Mouse (Mus musculus) frontal cortex, adult (tissue): ENCODE data around the gene Akap2.
"Not testable (repeated sequence)": the region's sequence is repeated elsewhere in the genome, so short reads cannot be mapped to it uniquely, and the experiment has no call there.

Experiments used
- ATAC-seq: cut with Nextera tagmentation; 2 replicates; pipeline ENCODE4 v1.9.2; 2017; ENCODE audit warnings: mild to moderate bottlenecking, moderate library complexity, mixed read lengths; ENCODE audit not compliant: low TSS enrichment

Gene Akap2

DNA sequence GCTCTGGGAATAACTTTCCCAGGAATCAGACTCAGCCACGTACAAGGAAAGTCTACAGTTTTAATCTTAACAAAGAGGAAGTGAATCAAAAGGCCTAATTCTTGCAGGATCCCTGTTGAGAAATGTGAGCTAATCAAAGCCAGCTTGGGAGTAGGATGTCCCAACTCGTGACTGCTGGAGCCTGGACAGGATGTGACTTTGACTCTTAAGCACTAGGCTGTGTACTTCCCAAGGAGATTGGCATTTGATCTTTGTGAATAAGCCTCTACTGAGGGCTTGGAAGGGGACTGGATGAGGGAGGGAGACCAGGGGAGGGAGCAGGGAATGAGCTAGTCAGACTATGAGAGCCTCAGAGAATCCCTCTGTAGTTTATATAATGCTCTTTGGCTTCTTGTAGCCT lies 148.6 kb downstream of the Akap2 start:
- ATAC-seq = no peak

DNA sequence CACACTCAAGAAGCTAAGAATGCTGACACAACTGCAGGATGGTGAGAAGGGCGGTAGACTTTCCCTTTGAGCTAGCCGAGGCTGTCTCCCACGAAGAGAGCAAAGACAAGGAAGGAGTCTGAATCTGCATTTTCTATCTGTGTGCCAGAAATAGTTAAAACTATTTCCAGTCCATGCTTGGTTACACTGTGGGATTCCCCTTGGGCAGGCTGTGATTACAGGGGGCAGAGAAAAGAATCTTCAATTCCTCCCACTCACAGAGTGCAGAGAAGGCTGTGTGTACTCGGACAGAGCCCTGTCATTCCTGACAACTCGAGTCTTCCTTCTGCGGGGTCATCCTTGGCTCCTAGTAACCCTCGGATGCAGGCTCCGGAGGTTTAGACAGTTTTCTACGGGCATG lies 149.5 kb downstream of the Akap2 start:
- peak; percentile 93 for ATAC-seq

DNA sequence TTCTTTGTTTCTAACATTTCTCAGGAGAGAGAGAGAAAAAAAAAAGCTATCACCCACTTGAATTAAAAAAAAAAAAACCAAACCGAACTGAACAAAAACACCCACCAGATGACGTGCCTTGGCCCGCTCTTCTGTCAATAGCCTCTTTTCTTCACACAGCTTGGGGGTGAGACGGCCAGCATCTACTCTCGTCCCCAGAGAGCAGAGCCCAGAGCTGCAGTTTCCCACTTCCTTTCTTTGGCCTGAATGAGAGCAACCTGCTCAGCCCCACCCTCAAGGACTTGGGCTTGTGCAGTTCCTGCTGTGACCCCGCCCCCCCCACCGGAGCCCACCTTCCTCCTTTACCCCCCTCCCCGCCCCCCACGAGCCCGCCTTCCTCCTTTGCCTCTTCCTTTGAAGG lies 150.0 kb downstream of the Akap2 start:
- ATAC-seq = peak; percentile 83

DNA sequence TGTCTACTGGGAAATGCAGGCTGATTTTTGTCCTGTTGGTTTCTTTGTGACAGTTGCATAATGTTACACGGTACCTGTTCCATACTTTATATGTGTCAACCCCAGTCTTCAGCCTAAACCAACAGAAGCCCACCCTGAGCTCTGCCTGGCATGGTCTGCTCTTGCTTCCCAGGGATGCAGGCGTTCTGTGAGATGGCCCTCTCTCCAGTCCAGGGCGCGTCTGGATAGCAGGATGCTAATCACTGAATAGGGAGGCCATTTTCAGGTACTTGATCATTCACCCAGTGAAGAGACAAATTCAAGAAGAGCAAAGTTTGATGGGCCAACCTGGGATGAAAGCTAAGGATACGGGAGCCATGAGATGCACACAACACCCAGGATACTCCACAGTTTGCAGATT lies 161.7 kb downstream of the Akap2 start:
- ATAC-seq = no peak

DNA sequence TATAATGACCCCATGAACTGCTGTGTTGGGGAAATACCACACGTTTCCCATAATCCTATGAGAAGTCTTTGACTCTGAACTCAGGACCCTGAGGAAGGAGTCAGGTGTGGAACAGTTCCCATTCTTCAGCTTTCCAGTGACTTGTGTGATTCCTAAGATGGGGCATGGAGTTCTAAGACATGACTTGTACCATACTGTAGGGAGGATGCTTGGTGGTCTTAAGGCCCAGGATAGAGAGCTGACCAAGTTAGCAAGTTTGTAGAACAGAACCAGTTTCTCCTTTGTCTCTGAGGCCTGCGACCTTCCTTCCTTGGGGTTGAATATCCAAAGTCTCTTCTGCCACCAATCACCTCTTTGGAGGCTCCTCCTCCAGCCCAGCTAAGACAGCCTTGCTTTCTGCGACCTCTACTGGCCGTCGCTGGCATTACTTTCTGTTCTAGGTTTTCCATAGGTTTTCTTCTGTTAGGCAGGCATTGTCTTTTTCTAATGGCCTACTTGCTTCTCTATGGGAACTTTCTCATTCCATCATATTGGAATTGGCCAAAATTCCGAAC lies 162.4 kb downstream of the Akap2 start:
- ATAC-seq = peak; percentile 88

DNA sequence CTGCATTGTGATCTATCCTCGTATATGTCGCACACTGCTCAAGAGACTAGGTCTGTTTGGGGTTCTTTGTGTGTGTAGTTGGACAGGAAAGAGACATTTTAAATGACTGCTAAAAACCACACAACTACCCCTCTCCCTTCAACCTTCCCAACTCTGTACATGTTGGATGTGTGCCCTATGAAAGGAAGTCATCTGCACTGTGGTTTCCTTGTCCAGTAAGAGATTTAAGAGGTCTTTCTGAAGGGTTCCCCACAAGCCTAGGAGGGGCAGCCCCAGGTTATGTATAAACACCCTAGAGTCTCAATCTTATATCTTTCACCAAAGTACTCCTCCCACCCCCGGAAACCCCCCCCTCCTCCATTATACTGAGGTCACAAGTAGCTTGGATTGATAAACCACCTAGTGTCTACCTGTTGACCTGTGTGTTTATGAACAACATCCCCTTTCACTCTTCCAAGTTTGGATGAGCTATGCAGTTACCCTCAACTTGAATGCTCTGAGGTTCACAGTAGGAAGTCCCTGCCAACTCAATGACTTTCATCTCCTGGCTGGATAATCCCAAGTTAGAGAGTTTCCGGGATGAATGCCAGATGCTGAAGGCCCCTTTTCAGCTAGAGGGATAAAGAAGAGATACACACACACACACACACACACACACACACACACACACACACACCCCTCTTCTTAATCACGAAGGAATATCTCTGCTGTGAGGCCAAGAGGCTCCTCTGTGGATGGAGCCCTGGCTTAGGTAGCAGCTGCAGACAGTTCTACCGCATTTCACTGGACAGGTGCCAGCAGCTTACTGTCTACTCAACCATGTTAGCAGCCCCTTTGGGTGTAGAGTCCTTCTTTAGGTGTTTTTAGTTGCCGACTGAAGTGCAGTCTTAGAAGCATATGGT lies 166.3 kb downstream of the Akap2 start:
- ATAC-seq = no peak

DNA sequence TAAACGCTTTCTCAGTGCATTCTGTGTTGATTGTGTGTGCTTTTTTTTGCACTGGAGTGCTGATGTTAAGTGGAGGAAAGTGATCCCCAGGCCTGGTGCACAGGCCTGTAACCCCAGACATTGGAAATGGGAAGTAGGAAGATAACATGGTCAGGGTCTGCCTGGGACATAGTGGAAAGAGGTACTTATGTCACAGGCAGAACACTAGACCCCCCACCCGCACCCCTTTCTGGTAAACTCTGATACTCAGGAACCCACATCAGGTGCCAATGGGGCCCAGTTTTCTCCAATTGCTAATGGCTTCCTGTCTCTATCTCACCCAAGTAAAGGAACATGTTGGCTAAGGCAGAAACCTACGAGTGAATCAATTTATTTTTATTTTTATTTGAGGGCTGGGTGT lies 167.1 kb downstream of the Akap2 start:
- ATAC-seq = no peak

DNA sequence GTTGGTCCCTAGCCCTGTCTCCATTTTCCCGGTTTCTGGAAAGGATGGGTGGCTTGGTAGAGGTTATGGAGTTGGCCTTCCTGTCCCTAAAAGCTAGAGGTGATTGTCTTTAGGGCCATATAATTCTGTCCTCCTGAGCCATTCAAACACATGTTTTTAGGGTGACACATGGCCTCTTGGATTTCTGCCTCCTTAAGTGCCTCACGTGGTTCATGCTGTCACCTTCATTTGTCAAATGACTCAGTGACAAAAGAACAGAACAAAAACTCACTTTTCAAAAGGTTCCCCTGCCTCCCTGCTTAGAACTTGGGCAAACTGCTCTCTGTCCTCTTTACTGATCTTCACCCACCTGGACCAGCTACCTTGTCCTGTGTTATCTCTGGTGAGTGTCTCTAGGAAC lies 167.7 kb downstream of the Akap2 start:
- ATAC-seq = no peak

DNA sequence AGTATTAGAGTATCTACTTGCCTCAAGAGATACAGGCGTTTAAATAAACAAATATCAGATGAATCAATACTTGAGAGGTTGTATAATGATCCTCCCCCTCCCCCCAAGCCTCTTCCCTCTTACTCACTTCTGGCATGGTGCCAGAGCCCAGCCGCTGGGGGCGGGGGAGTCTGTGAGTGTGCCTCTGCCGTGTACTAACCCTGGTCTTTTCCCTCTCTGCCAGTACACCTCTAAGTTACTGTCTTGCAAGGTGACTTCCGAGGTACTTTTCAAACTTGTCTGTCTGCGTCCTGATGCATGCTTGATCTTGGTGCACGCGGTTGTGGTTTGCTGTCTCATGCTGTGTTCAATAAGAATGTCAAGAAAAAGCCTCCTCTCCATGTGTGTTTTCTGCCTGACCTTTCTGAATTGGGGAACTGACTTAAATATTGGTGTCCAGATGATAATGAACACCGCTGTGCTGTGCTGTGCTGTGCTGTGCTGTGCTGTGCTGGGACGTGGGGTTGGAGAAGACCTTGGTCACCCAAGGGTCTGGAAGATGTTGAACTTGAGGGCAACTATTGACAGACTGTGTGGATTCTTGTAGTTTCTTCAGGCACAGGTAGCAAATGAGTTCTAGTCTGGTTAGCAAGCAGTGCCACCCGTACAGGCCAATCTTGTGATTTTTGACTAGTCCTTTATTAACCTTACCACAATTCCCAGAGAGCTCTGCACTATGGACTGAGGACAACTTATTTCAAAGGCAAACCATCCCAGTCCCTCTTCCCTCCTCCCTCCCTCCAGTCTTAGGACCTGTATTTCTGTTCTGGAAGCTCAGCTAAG lies 168.8 kb downstream of the Akap2 start:
- ATAC-seq = no peak

DNA sequence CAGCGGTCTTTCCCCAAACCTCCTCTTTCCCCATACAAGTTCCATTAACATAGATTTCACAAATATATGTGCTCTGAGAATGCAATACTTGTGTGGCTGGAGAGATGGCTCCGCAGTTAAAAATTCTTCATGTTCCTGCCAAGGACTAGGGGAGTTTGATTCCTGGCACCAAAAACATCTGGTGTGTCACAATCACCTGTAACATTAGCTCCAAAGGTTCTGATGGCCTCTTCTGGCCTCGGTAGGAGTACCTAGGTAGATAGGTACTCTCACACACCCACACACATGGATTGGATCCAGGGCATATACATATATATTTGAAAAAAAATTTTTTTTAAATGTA lies 169.4 kb downstream of the Akap2 start:
- no peak for ATAC-seq

DNA sequence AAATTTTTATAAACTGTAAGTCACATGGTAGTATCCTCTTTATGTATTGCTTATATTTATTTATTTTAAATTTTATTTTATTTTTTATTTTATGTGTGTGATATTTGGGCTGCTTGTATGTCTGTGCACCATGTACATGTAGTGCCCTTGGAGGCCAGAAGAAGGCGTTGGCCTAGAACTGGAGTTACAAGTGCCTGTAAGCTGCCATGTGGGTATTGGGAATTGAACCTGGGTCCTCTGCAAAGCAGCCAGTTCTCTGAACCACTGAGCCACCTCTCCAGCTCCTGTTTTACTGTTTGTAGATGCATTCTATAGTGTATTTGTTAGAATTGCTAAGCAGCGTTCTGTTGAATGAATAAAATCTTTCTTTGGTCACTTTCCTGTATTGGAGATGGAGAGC lies 170.8 kb downstream of the Akap2 start:
- no peak for ATAC-seq

DNA sequence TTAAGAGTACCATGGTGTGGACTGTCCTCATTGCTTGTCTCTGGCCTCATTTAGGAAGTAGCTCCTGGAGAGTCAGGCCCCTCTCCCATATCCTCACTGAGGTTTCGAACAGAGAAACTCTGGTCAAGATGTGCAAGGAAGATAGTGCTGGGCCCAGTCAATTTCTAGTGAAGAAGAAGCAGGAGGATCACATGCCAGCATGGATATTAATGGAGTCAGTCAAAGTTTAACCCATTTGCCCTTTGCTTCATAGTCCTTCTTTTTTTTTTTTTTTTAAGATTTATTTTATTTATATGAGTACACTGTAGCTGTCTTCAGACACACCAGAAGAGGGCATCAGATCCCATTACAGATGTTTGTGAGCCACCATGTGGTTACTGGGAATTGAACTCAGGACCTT lies 171.5 kb downstream of the Akap2 start:
- not testable (repeated sequence) for ATAC-seq

DNA sequence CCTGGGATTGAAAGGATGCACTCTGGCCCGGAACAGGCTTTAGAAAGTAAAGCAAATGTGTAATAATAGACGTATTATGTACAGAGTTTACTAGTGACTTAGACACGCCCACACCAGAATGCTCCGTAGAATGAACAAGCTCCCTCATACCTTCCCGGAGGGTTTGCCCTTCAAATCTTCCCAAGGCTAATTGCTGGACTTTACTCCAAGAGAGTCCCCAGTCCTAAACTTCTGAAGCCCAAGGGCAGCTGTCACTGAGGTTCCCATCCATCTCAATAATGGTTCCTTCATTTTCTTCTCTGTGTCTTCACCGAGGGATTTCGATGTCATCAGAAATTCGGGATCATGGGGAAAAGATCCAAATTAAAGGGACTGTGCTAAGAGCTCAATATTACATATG lies 172.3 kb downstream of the Akap2 start:
- ATAC-seq = no peak

DNA sequence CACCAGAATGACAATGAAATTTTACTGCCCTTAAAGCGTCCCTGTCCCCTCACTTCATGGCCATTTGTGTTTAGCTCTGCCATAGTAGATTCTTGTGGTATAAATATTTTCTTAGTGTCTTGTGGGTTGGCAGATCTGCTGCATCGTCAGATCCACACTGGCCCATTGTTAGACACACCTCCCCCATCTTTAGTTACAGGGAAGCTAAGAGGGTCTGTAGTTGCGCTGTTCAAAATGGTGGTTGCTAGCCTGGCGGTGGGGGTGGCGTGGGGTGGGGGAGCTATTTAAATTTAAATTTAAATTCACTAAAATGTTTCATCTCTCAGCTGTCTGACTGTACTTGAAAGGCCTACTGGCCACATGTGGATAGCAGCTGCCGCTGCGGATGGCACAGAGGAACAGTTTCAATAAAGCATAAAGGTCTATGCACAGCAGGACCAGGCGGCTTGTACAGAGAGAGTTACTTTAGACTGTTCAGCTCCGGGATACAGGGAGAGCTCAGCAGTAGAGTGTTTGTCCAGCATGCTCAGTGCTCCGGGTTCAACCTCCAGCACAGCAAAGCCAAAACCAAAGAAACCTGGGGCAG lies 174.6 kb downstream of the Akap2 start:
- ATAC-seq = no peak

DNA sequence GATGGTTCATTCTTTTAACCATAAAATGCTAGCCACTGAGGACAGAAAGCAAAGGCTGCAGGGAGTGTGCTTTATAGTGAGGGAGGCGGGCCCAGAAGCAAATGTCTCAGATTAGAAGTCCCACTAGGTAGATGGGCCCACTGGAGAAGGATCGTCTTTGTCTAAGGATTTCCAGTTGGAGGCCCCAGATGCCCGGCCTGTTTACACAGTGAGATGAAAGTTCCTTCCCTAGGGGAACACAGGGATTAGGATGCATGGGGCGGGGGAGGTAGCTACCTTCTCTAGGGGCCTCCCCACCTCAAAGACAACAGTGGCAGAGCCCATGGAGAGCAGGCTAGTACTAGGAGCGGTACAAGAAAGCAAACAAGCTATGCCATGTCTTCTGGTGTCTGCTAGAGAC lies 177.7 kb downstream of the Akap2 start:
- ATAC-seq = no peak

DNA sequence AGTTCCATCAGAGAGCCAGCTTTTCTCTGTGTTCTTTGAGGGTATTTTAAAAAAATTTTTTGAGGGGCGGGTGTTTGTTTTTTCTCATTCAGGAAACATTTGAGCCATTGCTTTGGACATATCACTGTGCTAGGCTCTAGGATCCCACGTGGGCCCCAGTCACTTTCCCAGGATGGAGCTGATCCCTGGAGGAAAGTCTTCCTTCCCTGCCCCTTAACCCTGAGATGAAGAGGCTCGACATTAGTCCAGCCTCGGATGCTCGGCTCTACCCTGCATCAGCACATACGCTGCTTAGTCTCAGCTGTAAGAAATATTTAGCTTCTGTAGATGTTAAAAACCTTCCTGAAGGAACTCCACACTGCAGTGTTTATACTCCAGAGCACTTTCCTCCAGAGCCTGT lies 178.4 kb downstream of the Akap2 start:
- no peak for ATAC-seq

DNA sequence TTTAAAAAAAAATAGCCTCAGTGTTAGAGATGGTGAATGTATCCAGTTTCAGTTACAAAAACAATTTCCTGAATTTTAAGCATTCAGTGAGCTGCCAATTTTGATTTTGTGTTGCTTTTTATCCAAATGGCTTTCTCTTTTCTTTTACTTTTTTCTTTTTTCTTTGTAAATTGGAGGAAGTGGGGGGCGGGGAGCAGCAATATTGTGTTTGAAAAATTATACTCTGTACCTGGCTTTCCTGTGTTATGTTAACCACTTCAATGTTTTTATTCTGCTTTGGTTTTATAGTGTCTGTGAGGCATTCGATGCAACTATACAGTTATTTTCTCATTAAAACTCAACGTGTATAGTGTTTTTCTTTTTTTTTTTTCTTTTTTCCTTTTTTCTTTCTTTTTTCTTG lies 179.2 kb downstream of the Akap2 start:
- ATAC-seq = no peak

DNA sequence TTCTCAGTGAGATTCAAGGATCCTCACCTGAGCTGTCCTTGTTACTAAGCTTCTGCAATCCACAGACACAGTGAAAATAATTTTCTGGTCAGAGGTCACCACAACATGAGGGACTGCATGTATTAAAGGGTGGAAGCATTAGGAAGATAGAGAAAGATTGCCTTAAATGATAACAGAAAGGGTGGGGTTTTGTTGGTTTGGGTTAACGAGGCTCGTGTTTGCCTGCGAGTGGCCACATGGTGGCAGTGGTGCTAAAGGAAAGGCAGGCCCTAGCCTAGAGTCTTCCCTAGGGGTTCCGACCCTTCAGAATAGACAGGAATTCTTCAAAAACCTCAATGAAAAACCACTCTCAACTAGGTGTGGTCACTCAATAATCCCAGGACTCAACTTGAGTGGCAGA lies 183.8 kb downstream of the Akap2 start:
- peak; percentile 83 for ATAC-seq

DNA sequence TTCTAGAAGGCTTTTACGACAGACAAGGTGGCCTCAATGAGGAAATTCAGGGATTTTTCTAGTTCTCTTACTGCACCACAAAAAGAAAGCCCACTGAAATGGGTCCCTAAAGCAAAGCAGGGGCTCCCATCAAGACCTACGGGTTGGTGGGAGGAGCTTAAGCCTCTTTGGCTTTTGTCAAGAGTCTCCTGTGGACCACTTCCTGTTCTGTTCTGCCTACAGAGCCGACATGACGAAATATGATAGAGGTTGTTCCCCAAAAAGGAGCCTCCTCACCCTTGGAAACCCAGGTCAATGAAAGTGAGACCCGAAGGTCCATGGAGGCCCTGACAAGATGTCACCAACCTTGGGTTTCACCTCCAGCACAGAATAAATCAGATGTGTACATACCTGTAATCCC lies 185.2 kb downstream of the Akap2 start:
- ATAC-seq = no peak

DNA sequence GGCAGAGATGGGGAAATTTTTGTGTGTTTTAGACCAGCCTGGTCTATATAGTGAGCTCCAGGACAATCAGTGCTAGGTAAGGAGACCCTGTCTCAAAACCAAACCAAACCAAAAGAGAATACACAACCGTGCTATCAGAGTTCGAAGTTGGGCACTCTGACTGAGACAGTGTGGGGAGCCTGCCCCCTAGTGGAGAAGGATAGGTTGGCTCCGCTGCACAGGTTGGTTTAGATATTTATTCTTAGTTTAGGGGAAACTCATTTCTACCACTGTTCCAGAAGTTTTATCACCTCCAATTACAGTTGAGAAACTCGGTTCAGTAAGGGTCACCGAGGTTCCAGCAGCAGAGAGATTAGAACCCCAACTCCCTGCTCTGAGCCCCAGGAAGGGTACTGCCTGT lies 186.8 kb downstream of the Akap2 start:
- ATAC-seq = peak; percentile 80

DNA sequence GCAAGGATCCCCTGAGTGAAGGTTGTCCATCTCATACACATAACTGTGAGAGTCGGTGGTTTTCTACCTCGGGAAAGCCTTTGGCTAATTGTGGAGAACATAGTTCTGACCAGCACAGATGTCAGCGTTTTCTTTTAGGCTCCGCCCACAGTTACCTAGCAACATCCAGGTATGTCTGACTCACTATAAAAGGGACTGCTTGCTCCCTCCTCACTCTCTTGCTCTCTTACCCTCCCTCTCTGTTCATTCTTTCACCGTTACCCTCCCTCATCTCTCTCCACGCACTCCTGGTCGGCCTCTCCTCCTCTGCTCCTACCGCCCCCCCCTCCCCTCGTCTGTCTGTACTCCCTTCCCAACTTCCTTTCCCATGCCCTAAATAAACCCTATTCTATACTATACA lies 187.2 kb downstream of the Akap2 start:
- 0 out of 2 replicates have a peak, but pooled peaks have one; percentile 15 for ATAC-seq

DNA sequence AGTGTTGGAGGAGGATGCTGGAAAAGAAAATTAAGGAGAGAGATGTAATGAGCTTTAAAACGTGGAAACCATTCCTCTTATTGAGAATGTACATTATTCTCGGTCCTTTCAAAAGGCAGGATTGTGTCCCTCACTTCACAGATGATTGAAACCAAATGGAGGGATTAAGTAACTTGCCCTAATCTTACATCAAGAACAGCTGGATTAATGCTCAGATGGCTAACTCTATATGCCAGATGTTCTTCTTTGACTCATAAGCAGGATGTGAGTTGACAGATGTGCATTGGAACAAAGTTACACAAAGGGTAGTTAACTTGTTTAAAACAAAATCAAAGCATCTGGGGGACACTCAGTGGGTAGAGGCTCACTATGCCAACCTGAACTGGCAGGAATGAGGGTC lies 189.3 kb downstream of the Akap2 start:
- ATAC-seq = no peak

DNA sequence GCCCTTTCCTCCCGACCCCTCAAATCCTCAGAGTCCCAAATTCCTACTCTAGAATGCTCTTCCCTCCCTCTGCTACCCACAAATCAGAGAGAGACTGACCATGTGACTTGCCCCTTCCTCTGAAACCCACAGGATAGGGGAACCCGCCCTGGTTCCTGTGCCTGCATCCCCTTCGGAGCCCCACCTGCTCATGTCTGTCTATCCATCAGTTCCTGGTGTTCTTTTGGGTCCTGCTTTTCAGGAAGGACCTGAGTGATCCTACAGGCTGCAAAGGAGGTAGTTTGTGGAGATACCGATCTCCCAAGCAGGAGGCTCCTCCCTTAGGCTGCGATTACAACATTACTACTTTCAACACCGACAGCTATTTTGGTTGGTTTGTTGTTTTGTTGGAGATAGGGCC lies 191.4 kb downstream of the Akap2 start:
- no peak for ATAC-seq
